In the genomic region with DNA sequence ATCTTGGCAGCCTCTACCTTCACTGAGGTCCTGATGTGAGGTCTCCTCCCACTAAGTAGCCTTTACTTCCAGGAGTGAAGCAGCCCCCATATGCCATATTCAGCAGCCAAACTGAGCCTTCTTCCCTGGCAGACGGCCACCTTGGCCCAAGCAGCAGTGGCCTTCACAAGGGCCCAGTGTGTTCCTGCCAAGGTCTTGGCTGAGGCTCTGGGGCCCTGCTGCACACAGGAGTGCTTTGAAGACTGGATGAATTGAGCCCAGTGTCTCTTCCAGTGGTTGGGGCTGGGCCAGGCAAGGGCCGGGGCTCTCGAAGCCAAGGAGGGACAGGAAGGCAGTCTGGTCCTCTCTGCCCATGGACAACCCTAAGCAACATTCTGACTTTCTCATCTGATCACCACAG, we compare ENCODE assay signal across 8 mouse cellular contexts. TPM values are rescaled to one million over a fixed set of nuclear protein-coding genes. Genes with fewer than 3 reads are reported as not detected.
DNase-seq lines count a peak whose midpoint lies in the region; ATAC-seq and TF ChIP-seq lines count a peak whose summit lies in the region.

No protein-coding gene starts in this region.

- no peak overlapping the region for H3K9ac ChIP-seq in forebrain, embryonic 15.5 days (replicated peaks)
- no peak overlapping the region for H3K9ac ChIP-seq in heart, adult 2 months (ENCODE audit: low read depth, low read length)

- peaks cover 59% of the 10 kb centered on the region for H3K4me1 ChIP-seq in forebrain, embryonic 15.5 days
- H3K4me1 ChIP-seq in forebrain, embryonic 10.5 days: peaks cover 44% of the 10 kb centered on the region
- H3K4me1 ChIP-seq in heart, adult 2 months (ENCODE audit: control insufficient read depth, insufficient read depth, low read length): peaks cover 8% of the 10 kb centered on the region

- peak overlapping the region; percentile 51 for H3K27ac ChIP-seq in forebrain, embryonic 15.5 days (replicated peaks)
- no peak overlapping the region for H3K27ac ChIP-seq in forebrain, embryonic 10.5 days
- H3K27ac ChIP-seq in heart, adult 2 months: no peak overlapping the region

- no peak for TF ChIP-seq EP300 in heart, adult 2 months (IDR thresholded peaks at IDR 0.05; ENCODE audit: insufficient read depth, low read depth, low read length)

- TF ChIP-seq POLR2A in heart, adult 2 months (IDR thresholded peaks at IDR 0.05; ENCODE audit: insufficient read depth, low read depth, low read length): no peak

- H3K4me2 ChIP-seq in forebrain, embryonic 15.5 days (replicated peaks): no peak overlapping the region

- TF ChIP-seq CTCF in heart, adult 2 months (IDR thresholded peaks at IDR 0.05): no peak

- peak; percentile 54 for ATAC-seq in forebrain, embryonic 15.5 days (replicated peaks)

- 44% methylated on average over 3 of the region's 3 CpGs for WGBS in forebrain, embryonic 15.5 days
- WGBS in forebrain, embryonic 10.5 days: 85% methylated on average over 3 of the region's 3 CpGs
- WGBS in heart, adult 2 months: 26% methylated on average over 3 of the region's 3 CpGs

- no peak overlapping the region for H3K4me3 ChIP-seq in forebrain, embryonic 15.5 days
- H3K4me3 ChIP-seq in forebrain, embryonic 10.5 days: no peak overlapping the region
- H3K4me3 ChIP-seq in heart, adult 2 months: no peak overlapping the region

- no peak for DNase-seq in forebrain, embryonic 10.5 days (ENCODE audit: extremely low spot score, low spot score)
- peak; percentile 87 for DNase-seq in cerebellum, adult 9-10 months
- DNase-seq in heart, adult 2 months: peak; percentile 61 to 74
- DNase-seq in layer of hippocampus, postnatal 25 days (ENCODE audit: extremely low spot score in 1 of 2, low spot score in 1 of 2): peak; percentile 44 to 63
- DNase-seq in ovary, postnatal 36 days (ENCODE audit: low spot score): peak; percentile 86
- no peak for DNase-seq in kidney, postnatal 10 days
- DNase-seq in kidney, adult 8-10 months: no peak

- intact Hi-C loops in heart, adult 2 months (cut with DNase I): no loop called here

- H3K36me3 ChIP-seq in forebrain, embryonic 15.5 days: no peaks in the 10 kb centered on the region
- H3K36me3 ChIP-seq in forebrain, embryonic 10.5 days (replicated peaks): no peaks in the 10 kb centered on the region
- H3K36me3 ChIP-seq in heart, adult 2 months (ENCODE audit: control insufficient read depth, insufficient read depth, low read length): no peaks in the 10 kb centered on the region

- H3K79me2 ChIP-seq in heart, adult 2 months (replicated peaks; ENCODE audit: control insufficient read depth, insufficient read depth, low read length): no peaks in the 10 kb centered on the region

- H3K27me3 ChIP-seq in forebrain, embryonic 15.5 days: no peaks in the 10 kb centered on the region
- H3K27me3 ChIP-seq in forebrain, embryonic 10.5 days (ENCODE audit: poor library complexity, severe bottlenecking): peaks cover 12% of the 10 kb centered on the region
- H3K27me3 ChIP-seq in heart, adult 2 months (ENCODE audit: control insufficient read depth, insufficient read depth, low read length): no peaks in the 10 kb centered on the region

- no peaks in the 10 kb centered on the region for H3K9me3 ChIP-seq in forebrain, embryonic 15.5 days
- H3K9me3 ChIP-seq in forebrain, embryonic 10.5 days: no peaks in the 10 kb centered on the region

RNA-seq across cellular contexts. Expression of a gene that starts 42.8 kb away (rescaled TPM):
- 30.2 and 31.6 TPM in 2 replicates for polyA plus RNA-seq in forebrain, embryonic 15.5 days (2015; fragmentation: Nextera tagmentation; extraction: Ambion mirVana)
- 15.7 and 17.8 TPM in 2 replicates for polyA plus RNA-seq in forebrain, embryonic 10.5 days (2016; fragmentation: Nextera tagmentation; extraction: Ambion mirVana)
- total RNA-seq in heart, adult 2 months (2021): 10 to 100 TPM; 73.5 to 77.5 TPM
- 27.9 and 39.1 TPM in 2 replicates for polyA plus RNA-seq in heart, adult 2 months (2012; rRNA removed)
- total RNA-seq in layer of hippocampus, postnatal 25 days (2021): 100 to 1,000 TPM; 229 to 297 TPM

Comparison
In these comparisons a context has a peak if more than half of its experiments do, and no peak if none do; other contexts are left out.
1. DNase-seq: peak in cerebellum, adult 9-10 months (single experiment), heart, adult 2 months (2 of 2), layer of hippocampus, postnatal 25 days (2 of 2) and ovary, postnatal 36 days (single experiment); none in forebrain, embryonic 10.5 days (single experiment), kidney, postnatal 10 days (single experiment) and kidney, adult 8-10 months (0 of 2).